Mouse (Mus musculus): ENCODE results near the gene Zfp110. TPM values are rescaled to one million over a fixed set of nuclear protein-coding genes. Genes with fewer than 3 reads are reported as not detected.
"Not testable (repeated sequence)": the region's sequence is repeated elsewhere in the genome, so short reads cannot be mapped to it uniquely, and the experiment has no call there.

Gene Zfp110
- polyA plus RNA-seq (2014; fragmentation: Nextera tagmentation; extraction: Ambion mirVana) = 32.3 and 32.9 TPM in 2 replicates

GRCm38 (mm10) chr7:12834162-12835120 lies at the start of gene Zfp110:
Gene Zfp110, plus strand, starts transcription at chr7:12834761.
- Histone ChIP-seq H3K4me3 (ENCODE audit: low read depth, low read length) (peak within 1 kb of the TSS; percentile 51), H3K9ac (ENCODE audit: low read length) (peak within 1 kb of the TSS; percentile 71), H3K9me3 (ENCODE audit: control insufficient read depth, low read length) (peaks cover 15% of the 10 kb centered on the region), H3K27ac (ENCODE audit: low read depth, low read length) (no peak within 1 kb of the TSS; the same call in 1 of the 2 replicates), H3K27me3 (ENCODE audit: control insufficient read depth, insufficient read depth, low read length) (no peaks in the 10 kb centered on the region), H3K4me1 (replicated peaks; ENCODE audit: control insufficient read depth, insufficient read depth, low read length) (no peaks in the 10 kb centered on the region), H3K36me3 (ENCODE audit: control insufficient read depth, insufficient read depth, low read length) (peaks cover 21% of the 10 kb centered on the region), H3K4me2 (ENCODE audit: low read depth, low read length, severe bottlenecking) (peak within 1 kb of the TSS; percentile 48)
- 5% methylated on average over 47 of the region's 47 CpGs for WGBS
- ATAC-seq (replicated peaks; ENCODE audit: low FRiP score) (peak; percentile 97), DNase-seq (ENCODE audit: low spot score) (peak; percentile 91)

- 81% methylated on average over 6 of the region's 6 CpGs for WGBS
- ATAC-seq (replicated peaks; ENCODE audit: low FRiP score) (no peak), DNase-seq (ENCODE audit: low spot score) (no peak)
- no peak overlapping the region for H3K4me3 ChIP-seq (ENCODE audit: low read depth, low read length)
- no peaks in the 10 kb centered on the region for H3K4me1 ChIP-seq (replicated peaks; ENCODE audit: control insufficient read depth, insufficient read depth, low read length)
- no peaks in the 10 kb centered on the region for H3K36me3 ChIP-seq (ENCODE audit: control insufficient read depth, insufficient read depth, low read length)
- no peak overlapping the region for H3K4me2 ChIP-seq (ENCODE audit: low read depth, low read length, severe bottlenecking)
- no peaks in the 10 kb centered on the region for H3K27me3 ChIP-seq (ENCODE audit: control insufficient read depth, insufficient read depth, low read length)
- no peaks in the 10 kb centered on the region for H3K9me3 ChIP-seq (ENCODE audit: control insufficient read depth, low read length)
- no peak overlapping the region for H3K9ac ChIP-seq (ENCODE audit: low read length)
- H3K27ac ChIP-seq (ENCODE audit: low read depth, low read length) = no peak overlapping the region
Measured at GRCm38 (mm10) chr7:12787333-12787732, 47.2 kb upstream of the Zfp110 start.

- H3K4me1 ChIP-seq (replicated peaks; ENCODE audit: control insufficient read depth, insufficient read depth, low read length) = no peaks in the 10 kb centered on the region
- H3K27ac ChIP-seq (ENCODE audit: low read depth, low read length) = no peak overlapping the region
- H3K4me3 ChIP-seq (ENCODE audit: low read depth, low read length) = no peak overlapping the region
- ATAC-seq (replicated peaks; ENCODE audit: low FRiP score) (peak; percentile 58; the same call in 1 of the 2 replicates), DNase-seq (ENCODE audit: low spot score) (no peak)
- 18% methylated on average over 5 of the region's 5 CpGs for WGBS
- H3K36me3 ChIP-seq (ENCODE audit: control insufficient read depth, insufficient read depth, low read length) = no peaks in the 10 kb centered on the region
- no peak overlapping the region for H3K9ac ChIP-seq (ENCODE audit: low read length)
- no peak overlapping the region for H3K4me2 ChIP-seq (ENCODE audit: low read depth, low read length, severe bottlenecking)
- H3K9me3 ChIP-seq (ENCODE audit: control insufficient read depth, low read length) = no peaks in the 10 kb centered on the region
- H3K27me3 ChIP-seq (ENCODE audit: control insufficient read depth, insufficient read depth, low read length) = no peaks in the 10 kb centered on the region
Measured at GRCm38 (mm10) chr7:12788025-12788424, 46.5 kb upstream of the Zfp110 start.

GRCm38 (mm10) chr7:12792624-12793023 lies 41.9 kb upstream of the Zfp110 start:
- WGBS = 92% methylated on average over 11 of the region's 11 CpGs
- not testable (repeated sequence) for H3K27me3 ChIP-seq (ENCODE audit: control insufficient read depth, insufficient read depth, low read length); ATAC-seq (replicated peaks; ENCODE audit: low FRiP score)

GRCm38 (mm10) chr7:12797971-12798370 lies 36.6 kb upstream of the Zfp110 start:
- H3K36me3 ChIP-seq (ENCODE audit: control insufficient read depth, insufficient read depth, low read length) = no peaks in the 10 kb centered on the region
- H3K4me3 ChIP-seq (ENCODE audit: low read depth, low read length) = no peak overlapping the region
- no peak overlapping the region for H3K4me2 ChIP-seq (ENCODE audit: low read depth, low read length, severe bottlenecking)
- H3K9me3 ChIP-seq (ENCODE audit: control insufficient read depth, low read length) = no peaks in the 10 kb centered on the region; the same call in 1 of the 2 replicates
- no peaks in the 10 kb centered on the region for H3K27me3 ChIP-seq (ENCODE audit: control insufficient read depth, insufficient read depth, low read length)
- H3K9ac ChIP-seq (ENCODE audit: low read length) = no peak overlapping the region
- whole genome bisulfite sequencing = 56% methylated on average over 2 of the region's 2 CpGs
- no peaks in the 10 kb centered on the region for H3K4me1 ChIP-seq (replicated peaks; ENCODE audit: control insufficient read depth, insufficient read depth, low read length)
- no peak overlapping the region for H3K27ac ChIP-seq (ENCODE audit: low read depth, low read length)
- ATAC-seq (replicated peaks; ENCODE audit: low FRiP score) (no peak), DNase-seq (ENCODE audit: low spot score) (no peak)

More at GRCm38 (mm10) chr7:12792624-12793023, 41.9 kb upstream of the Zfp110 start:
- not testable (repeated sequence) for H3K4me3 ChIP-seq (ENCODE audit: low read depth, low read length); DNase-seq (ENCODE audit: low spot score); H3K4me2 ChIP-seq (ENCODE audit: low read depth, low read length, severe bottlenecking); H3K9ac ChIP-seq (ENCODE audit: low read length); H3K36me3 ChIP-seq (ENCODE audit: control insufficient read depth, insufficient read depth, low read length); H3K4me1 ChIP-seq (replicated peaks; ENCODE audit: control insufficient read depth, insufficient read depth, low read length); H3K9me3 ChIP-seq (ENCODE audit: control insufficient read depth, low read length); H3K27ac ChIP-seq (ENCODE audit: low read depth, low read length)

GRCm38 (mm10) chr7:12799554-12799953 lies 35.0 kb upstream of the Zfp110 start:
- no peak for DNase-seq (ENCODE audit: low spot score)
- H3K4me1 ChIP-seq (replicated peaks; ENCODE audit: control insufficient read depth, insufficient read depth, low read length) = no peaks in the 10 kb centered on the region
- H3K27ac ChIP-seq (ENCODE audit: low read depth, low read length) = no peak overlapping the region
- H3K9ac ChIP-seq (ENCODE audit: low read length) = no peak overlapping the region
- no peaks in the 10 kb centered on the region for H3K36me3 ChIP-seq (ENCODE audit: control insufficient read depth, insufficient read depth, low read length)
- 89% methylated on average over 1 of the region's 1 CpGs for WGBS
- no peaks in the 10 kb centered on the region; the same call in 1 of the 2 replicates for H3K9me3 ChIP-seq (ENCODE audit: control insufficient read depth, low read length)
- H3K4me2 ChIP-seq (ENCODE audit: low read depth, low read length, severe bottlenecking) = no peak overlapping the region
- ATAC-seq (replicated peaks; ENCODE audit: low FRiP score) = no peak
- H3K4me3 ChIP-seq (ENCODE audit: low read depth, low read length) = no peak overlapping the region
- no peaks in the 10 kb centered on the region for H3K27me3 ChIP-seq (ENCODE audit: control insufficient read depth, insufficient read depth, low read length)

- Histone ChIP-seq H3K9me3 (ENCODE audit: control insufficient read depth, low read length) (no peaks in the 10 kb centered on the region; the same call in 1 of the 2 replicates), H3K27me3 (ENCODE audit: control insufficient read depth, insufficient read depth, low read length) (no peaks in the 10 kb centered on the region), H3K4me1 (replicated peaks; ENCODE audit: control insufficient read depth, insufficient read depth, low read length) (no peaks in the 10 kb centered on the region), H3K27ac (ENCODE audit: low read depth, low read length) (peak within 1 kb of the TSS; percentile 34; the same call in 1 of the 2 replicates), H3K4me3 (ENCODE audit: low read depth, low read length) (peak within 1 kb of the TSS; percentile 42), H3K4me2 (ENCODE audit: low read depth, low read length, severe bottlenecking) (peak within 1 kb of the TSS; percentile 67), H3K9ac (ENCODE audit: low read length) (peak within 1 kb of the TSS; percentile 79), H3K36me3 (ENCODE audit: control insufficient read depth, insufficient read depth, low read length) (peaks cover 7% of the 10 kb centered on the region)
- DNase-seq (ENCODE audit: low spot score) (peak; percentile 85), ATAC-seq (replicated peaks; ENCODE audit: low FRiP score) (peak; percentile 95)
- 5% methylated on average over 31 of the region's 31 CpGs for WGBS
Measured at GRCm38 (mm10) chr7:12802866-12803726, 31.5 kb upstream of the Zfp110 start, which contains the start of gene Zscan18. Gene Zscan18, minus strand, starts transcription at chr7:12803635.

GRCm38 (mm10) chr7:12803727-12804071 lies 30.9 kb upstream of the Zfp110 start:
- Histone ChIP-seq H3K9ac (ENCODE audit: low read length) (peak overlapping the region; percentile 79), H3K4me1 (replicated peaks; ENCODE audit: control insufficient read depth, insufficient read depth, low read length) (no peaks in the 10 kb centered on the region), H3K4me3 (ENCODE audit: low read depth, low read length) (peak overlapping the region; percentile 42), H3K27ac (ENCODE audit: low read depth, low read length) (0 out of 2 replicates have a peak overlapping the region, but pooled peaks have one; percentile 34), H3K9me3 (ENCODE audit: control insufficient read depth, low read length) (peaks cover 4% of the 10 kb centered on the region; the same call in 1 of the 2 replicates), H3K4me2 (ENCODE audit: low read depth, low read length, severe bottlenecking) (peak overlapping the region; percentile 67), H3K36me3 (ENCODE audit: control insufficient read depth, insufficient read depth, low read length) (peaks cover 10% of the 10 kb centered on the region), H3K27me3 (ENCODE audit: control insufficient read depth, insufficient read depth, low read length) (no peaks in the 10 kb centered on the region)
- WGBS = 2% methylated on average over 16 of the region's 16 CpGs
- ATAC-seq (replicated peaks; ENCODE audit: low FRiP score) = peak; percentile 78; the same call in 1 of the 2 replicates
- DNase-seq (ENCODE audit: low spot score) = no peak
